Mouse (Mus musculus) embryo, embryonic 9.5 days (tissue): ENCODE measurements at regions not wholly inside any gene's neighbourhood (a gene's known extent, or its start where the extent isn't known, plus 50 kb on each side); places are given as distances from the start of the nearest gene placed in this dataset.

Experiments
- DNase-seq: peaks from one replicate; pipeline ENCODE4 v3.0.0-alpha.2; 2017; ENCODE audit errors: extremely low spot score

GRCm38 (mm10) chr12:118784643-118785042, 61.5 kb upstream of the Sp8 start:
- DNase-seq: no peak

- no peak for DNase-seq
These were observed 64.2 kb upstream of the Sp8 start for GRCm38 (mm10) chr12:118781978-118782377.

GRCm38 (mm10) chr12:118775463-118776064, 70.6 kb upstream of the Sp8 start:
- DNase-seq: no peak

GRCm38 (mm10) chr12:118772790-118773189, 73.3 kb upstream of the Sp8 start:
- no peak for DNase-seq

GRCm38 (mm10) chr12:118766472-118766871, 79.7 kb upstream of the Sp8 start:
- DNase-seq: no peak

GRCm38 (mm10) chr12:118754076-118754475, 92.1 kb upstream of the Sp8 start:
- DNase-seq: no peak

GRCm38 (mm10) chr12:118739103-118739502, 107.0 kb upstream of the Sp8 start:
- no peak for DNase-seq

GRCm38 (mm10) chr12:118725891-118726290, 120.2 kb upstream of the Sp8 start:
- DNase-seq: no peak

GRCm38 (mm10) chr12:118719878-118720573, 126.1 kb upstream of the Sp8 start:
- no peak for DNase-seq

GRCm38 (mm10) chr12:118716824-118717223, 129.3 kb upstream of the Sp8 start:
- DNase-seq: no peak

- DNase-seq: no peak
These were observed 139.5 kb upstream of the Sp8 start for GRCm38 (mm10) chr12:118706626-118707025.

GRCm38 (mm10) chr12:118704826-118705225, 141.3 kb upstream of the Sp8 start:
- DNase-seq: no peak

GRCm38 (mm10) chr12:118703730-118704129, 142.4 kb upstream of the Sp8 start:
- DNase-seq: peak; percentile 12

GRCm38 (mm10) chr12:118703068-118703662, 143.0 kb upstream of the Sp8 start:
- no peak for DNase-seq

- DNase-seq: no peak
These were observed 144.3 kb upstream of the Sp8 start for GRCm38 (mm10) chr12:118701838-118702237.

GRCm38 (mm10) chr12:118698110-118698509, 148.0 kb upstream of the Sp8 start:
- DNase-seq: no peak

- DNase-seq: no peak
These were observed 151.4 kb upstream of the Sp8 start for GRCm38 (mm10) chr12:118694701-118695100.

- DNase-seq: no peak
These were observed 163.2 kb upstream of the Sp8 start for GRCm38 (mm10) chr12:118682902-118683301.

- DNase-seq: no peak
These were observed 168.1 kb upstream of the Sp8 start for GRCm38 (mm10) chr12:118677989-118678388.

GRCm38 (mm10) chr12:118661575-118661974, 184.6 kb upstream of the Sp8 start:
- peak; percentile 37 for DNase-seq

- DNase-seq: no peak
These were observed 185.0 kb upstream of the Sp8 start for GRCm38 (mm10) chr12:118661214-118661486.

GRCm38 (mm10) chr12:118660384-118661213, 185.5 kb upstream of the Sp8 start:
- peak; percentile 63 for DNase-seq
